Mouse (Mus musculus) adrenal gland, postnatal 4 days (tissue): Measurements from ENCODE around the gene Trappc2l. TPM values are rescaled to one million over a fixed set of nuclear protein-coding genes. Genes with fewer than 3 reads are reported as not detected.
"Not testable (repeated sequence)": the region's sequence is repeated elsewhere in the genome, so short reads cannot be mapped to it uniquely, and the experiment has no call there.

ENCODE experiments used
- DNase-seq, 2 experiments: peaks; one replicate each; pipeline ENCODE4 v3.0.0; 2021 to 2022; ENCODE audit warnings: low spot score in 2 of 2, mixed read lengths in 2 of 2
- long read RNA-seq, 2 experiments: library from polyadenylated mRNA; stranded (forward); transcript quantifications; one replicate each; pipeline ENCODE4 v2.0.0; 2021
- total RNA-seq, 2 experiments: library from RNA; stranded (reverse); gene quantifications; 2 replicates each; pipeline ENCODE4 v1.2.3; 2021

Gene Trappc2l
- total RNA-seq = 10 to 100 TPM; 51.5 to 51.8 TPM
- long read RNA-seq, experiment 1, transcript Trappc2l-201 (5 exons, 1,659 nt) = major isoform, 56 of 64 reads
- long read RNA-seq, experiment 1, partial matches to known transcripts = 5 of 64 reads
- long read RNA-seq, experiment 1, other reads (novel, unspliced or antisense) = 3 of 64 reads
- long read RNA-seq, experiment 2, transcript Trappc2l-201 (5 exons, 1,659 nt) = major isoform, 35 of 48 reads
- long read RNA-seq, experiment 2, partial matches to known transcripts = 4 of 48 reads
- long read RNA-seq, experiment 2, other reads (novel, unspliced or antisense) = 9 of 48 reads

GRCm38 (mm10) chr8:122611295-122612133 is at the start of gene Trappc2l, which contains the start of gene Galns:
Gene Trappc2l (plus strand): TSS chr8:122611640.
Gene Galns (minus strand): TSS chr8:122611463.
- DNase-seq = peak; percentile 75 to 85

- no peak for DNase-seq
Measured at GRCm38 (mm10) chr8:122564363-122565352, 46.8 kb upstream of the Trappc2l start.

DNA sequence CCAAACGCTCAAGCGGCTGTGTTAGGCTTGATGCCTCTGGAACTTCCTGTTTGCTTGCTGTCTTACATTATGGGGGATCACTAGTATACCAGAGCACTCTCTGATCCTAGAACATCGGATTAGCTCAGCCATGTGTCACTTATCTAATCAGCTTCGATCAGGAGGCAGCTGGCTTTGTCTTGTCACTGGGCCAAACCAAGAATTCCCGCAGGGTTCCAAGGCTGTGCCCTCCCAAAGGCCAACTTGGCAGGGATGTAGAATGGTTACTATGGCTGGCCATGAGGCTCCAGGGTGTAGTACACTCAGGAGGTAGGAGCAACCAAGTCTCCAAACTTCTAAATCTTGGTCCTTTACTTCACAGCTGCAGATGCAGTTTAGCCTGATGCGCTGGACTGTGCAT is 44.7 kb upstream of the Trappc2l start:
- DNase-seq = no peak

DNA sequence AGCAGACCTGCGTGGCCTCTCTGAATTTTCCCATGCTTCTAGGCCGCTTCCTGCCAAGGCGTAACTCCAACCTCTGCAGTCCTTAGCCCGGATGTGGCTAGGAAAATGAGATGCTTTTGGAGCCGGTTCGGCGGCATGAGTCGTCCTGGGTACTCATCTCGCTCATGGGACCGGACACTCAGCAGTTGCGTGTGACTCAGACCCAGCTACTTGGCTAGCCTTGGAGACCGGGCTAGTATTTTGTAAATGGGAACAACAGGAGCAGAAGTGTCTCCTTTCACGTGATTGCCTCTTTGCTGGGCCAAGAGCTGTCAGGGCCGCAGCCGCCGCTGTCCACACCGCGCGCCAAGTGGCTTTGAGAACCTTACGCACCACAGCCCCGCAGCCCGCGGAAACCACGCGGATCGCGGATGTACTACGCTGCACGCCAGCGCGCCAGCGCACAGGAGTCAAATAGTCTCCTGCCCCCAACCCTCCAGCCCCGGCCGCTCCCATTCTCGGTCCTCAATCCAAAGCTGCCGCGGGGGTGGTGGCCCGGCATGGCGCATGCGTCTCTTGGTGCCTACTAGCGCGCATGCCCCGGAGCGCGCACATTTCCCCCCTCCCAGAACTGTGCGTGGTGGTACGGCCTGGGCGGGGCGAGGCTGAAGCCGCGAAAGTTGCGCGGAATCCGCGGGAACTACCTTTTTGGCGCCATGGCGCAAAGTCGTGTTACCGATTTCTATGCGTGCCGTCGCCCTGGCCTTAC is 43.9 kb upstream of the Trappc2l start, which contains the start of gene Cdt1:
Gene Cdt1, plus strand, starts transcription at position 655 of the 748 bp plus-strand sequence.
- DNase-seq = peak; percentile 92 to 96

- no peak for DNase-seq
Measured at GRCm38 (mm10) chr8:122568109-122568504, 43.3 kb upstream of the Trappc2l start.

- no peak for DNase-seq
Measured at GRCm38 (mm10) chr8:122568881-122569309, 42.5 kb upstream of the Trappc2l start.

GRCm38 (mm10) chr8:122569329-122569728 is 42.1 kb upstream of the Trappc2l start:
- no peak for DNase-seq

DNA sequence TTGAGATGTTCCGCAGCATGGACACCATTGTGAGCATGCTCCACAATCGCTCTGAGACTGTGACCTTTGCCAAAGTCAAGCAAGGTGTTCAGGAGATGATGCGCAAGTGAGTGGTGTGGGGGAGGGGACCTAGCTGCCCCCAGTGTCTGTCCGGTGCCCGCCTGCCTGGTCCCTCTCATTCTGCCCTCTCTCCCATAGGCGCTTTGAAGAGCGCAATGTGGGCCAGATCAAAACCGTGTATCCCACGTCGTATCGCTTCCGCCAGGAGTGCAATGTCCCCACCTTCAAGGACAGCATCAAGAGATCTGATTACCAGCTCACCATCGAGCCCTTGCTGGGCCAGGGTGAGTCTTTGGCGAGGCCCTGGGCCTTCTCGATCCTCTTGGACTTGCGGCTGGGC is 41.4 kb upstream of the Trappc2l start:
- DNase-seq = no peak

DNA sequence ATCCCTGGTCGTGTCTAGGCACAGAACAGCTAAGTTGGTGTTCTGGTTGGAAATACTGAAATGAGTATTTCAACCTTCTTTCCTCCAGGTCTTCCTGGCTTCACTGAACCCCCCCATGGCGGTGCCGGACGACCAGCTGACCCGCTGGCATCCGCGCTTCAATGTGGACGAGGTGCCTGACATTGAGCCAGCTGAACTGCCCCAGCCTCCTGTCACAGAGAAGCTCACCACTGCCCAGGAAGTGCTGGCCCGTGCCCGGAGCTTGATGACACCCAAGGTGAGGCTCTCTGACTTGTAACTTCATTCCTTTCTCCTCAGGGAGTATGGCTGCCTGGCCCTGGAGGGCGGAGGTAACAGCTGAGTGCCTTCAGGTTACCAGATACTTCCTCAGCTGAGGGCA is 40.3 kb upstream of the Trappc2l start:
- DNase-seq = no peak

GRCm38 (mm10) chr8:122571750-122572267 is 39.6 kb upstream of the Trappc2l start:
- no peak for DNase-seq

- DNase-seq = no peak
Measured at GRCm38 (mm10) chr8:122572751-122573150, 38.7 kb upstream of the Trappc2l start.

DNA sequence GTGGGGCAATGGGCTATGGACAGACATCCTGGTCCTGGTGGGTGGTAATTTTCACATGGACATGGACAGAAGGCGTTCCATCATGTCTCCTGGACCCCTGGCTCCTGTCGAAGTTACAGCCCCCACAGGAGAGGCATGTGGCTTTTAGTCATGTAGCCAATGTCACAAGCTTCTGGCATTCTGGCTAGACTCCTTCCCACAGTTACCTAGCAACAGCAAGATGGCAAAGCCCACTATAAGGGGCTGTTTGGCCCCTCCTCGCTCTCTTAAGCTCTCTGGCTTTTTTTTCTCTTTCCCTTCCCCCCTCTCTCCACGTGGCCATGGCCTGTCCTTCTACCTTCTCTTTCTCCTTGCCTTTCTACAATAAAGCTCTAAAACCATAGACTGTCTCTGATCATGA is 38.3 kb upstream of the Trappc2l start:
- DNase-seq = not testable (repeated sequence)

GRCm38 (mm10) chr8:122573577-122573976 is 37.9 kb upstream of the Trappc2l start:
- DNase-seq = no peak

DNA sequence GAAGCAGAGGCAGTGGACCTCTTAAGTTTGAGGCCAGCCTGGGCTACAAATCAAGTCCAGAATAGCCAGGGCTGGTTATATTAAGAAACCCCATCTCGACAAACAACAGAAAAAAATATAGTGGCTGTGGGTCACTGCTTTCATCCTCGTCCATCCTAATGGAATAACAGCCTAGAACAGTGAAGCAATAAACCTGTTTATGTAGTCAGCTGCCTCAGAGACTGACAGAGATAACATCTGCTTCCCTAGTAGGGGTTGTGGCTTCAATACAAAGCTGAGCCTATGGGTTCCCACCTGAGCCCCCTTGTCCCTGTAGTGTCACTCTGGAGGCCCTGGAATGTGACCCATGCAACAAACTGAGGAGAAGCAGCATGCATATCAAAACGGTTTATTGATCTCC is 37.2 kb upstream of the Trappc2l start:
- no peak for DNase-seq

GRCm38 (mm10) chr8:122574667-122575251 is 36.7 kb upstream of the Trappc2l start:
- no peak for DNase-seq

DNA sequence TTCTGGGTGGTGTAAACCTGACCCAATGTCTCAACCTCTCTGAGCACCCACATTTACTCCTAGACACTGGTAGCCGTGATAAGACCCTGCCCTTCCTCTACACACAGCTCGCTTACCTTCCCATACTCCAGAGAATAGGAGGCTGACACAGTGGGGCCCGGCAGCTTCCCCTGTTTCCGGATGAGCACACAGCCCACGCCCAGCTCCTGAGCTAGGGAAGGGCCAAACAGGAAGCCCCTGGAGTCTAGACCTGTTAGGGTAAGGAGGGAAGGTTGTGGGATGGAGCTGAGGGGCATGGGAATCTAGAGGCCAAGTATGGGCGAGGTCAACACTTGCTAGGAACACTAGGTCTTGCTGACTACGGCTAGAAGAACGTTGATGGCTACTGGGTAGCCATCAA is 36.2 kb upstream of the Trappc2l start:
- DNase-seq = no peak

- DNase-seq = no peak
Measured at GRCm38 (mm10) chr8:122575735-122576647, 35.4 kb upstream of the Trappc2l start.

GRCm38 (mm10) chr8:122576648-122577022 is 34.8 kb upstream of the Trappc2l start, which contains the start of gene Aprt:
Gene Aprt (minus strand): TSS chr8:122576909.
- DNase-seq = peak; percentile 67 to 89
